Mouse (Mus musculus): Measurements from ENCODE around the gene Srrd. TPM values are rescaled to one million over a fixed set of nuclear protein-coding genes. Genes with fewer than 3 reads are reported as not detected.
A peak's percentile ranks its signal among the peaks of the same experiment; 100 is the strongest.

Gene Srrd
- polyA plus RNA-seq, 1 experiment = 14.1 TPM

DNA sequence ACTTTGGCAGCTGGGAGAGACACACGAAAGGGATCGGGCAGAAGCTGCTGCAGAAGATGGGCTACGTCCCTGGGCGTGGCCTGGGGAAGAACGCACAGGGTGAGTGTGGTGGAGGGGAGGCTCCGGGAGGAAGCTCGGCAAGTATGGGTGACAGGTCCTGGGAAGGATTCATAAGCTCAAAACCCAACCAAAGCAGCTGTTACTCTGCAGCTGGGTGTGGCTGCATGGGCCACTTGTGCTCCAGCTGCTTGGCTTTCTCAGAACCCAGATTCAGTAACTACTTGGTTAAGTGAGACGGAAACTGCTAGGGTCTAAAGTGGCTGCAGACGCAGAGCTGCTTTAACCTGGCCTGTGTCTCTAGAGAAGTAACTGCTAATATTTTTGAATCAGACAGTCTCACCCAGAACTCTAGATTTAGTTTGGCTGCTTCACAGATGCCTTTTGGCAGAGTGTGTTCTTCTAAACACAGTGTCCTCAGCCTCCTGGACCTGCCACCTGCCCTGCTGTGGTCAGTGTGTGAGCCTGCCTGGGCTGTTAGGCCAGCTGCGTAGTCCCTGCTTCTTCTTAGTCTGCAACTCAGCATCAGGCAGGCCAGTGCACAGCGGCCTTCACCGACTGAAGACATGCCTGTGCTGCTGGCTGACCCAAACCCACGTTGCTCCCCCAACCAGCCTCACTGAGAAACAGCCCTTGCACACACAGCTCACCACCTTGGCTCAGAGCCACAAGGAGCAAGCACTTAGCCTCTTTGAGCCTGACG is 12.9 kb downstream of the Srrd start:
- 91% methylated on average over 14 of the region's 14 CpGs for WGBS
- peaks cover 1% of the 10 kb centered on the region; the same call in 1 of the 2 replicates for H3K4me1 ChIP-seq (ENCODE audit: control insufficient read depth, insufficient read depth, low read length)

GRCm38 (mm10) chr5:112327854-112328253 is 15.0 kb downstream of the Srrd start:
- no peak for TF ChIP-seq POLR2A (IDR thresholded peaks at IDR 0.05; ENCODE audit: borderline replicate concordance, control insufficient read depth, low read depth, low read length)
- no peak for TF ChIP-seq CTCF (IDR thresholded peaks at IDR 0.05; ENCODE audit: control insufficient read depth, insufficient read depth, low read length)
- 92% methylated on average over 15 of the region's 15 CpGs for WGBS
- H3K4me3 ChIP-seq (replicated peaks; ENCODE audit: control insufficient read depth, low read depth, low read length) = no peak overlapping the region
- H3K4me1 ChIP-seq (ENCODE audit: control insufficient read depth, insufficient read depth, low read length) = peaks cover 1% of the 10 kb centered on the region; the same call in 1 of the 2 replicates
- H3K27ac ChIP-seq (ENCODE audit: control insufficient read depth, insufficient read depth, low read depth, low read length, poor library complexity) = no peak overlapping the region

More for the DNA sequence above, 12.9 kb downstream of the Srrd start:
- no peak overlapping the region for H3K27ac ChIP-seq (ENCODE audit: control insufficient read depth, insufficient read depth, low read depth, low read length, poor library complexity)
- TF ChIP-seq POLR2A (IDR thresholded peaks at IDR 0.05; ENCODE audit: borderline replicate concordance, control insufficient read depth, low read depth, low read length) (no peak), CTCF (IDR thresholded peaks at IDR 0.05; ENCODE audit: control insufficient read depth, insufficient read depth, low read length) (no peak)
- no peak overlapping the region for H3K4me3 ChIP-seq (replicated peaks; ENCODE audit: control insufficient read depth, low read depth, low read length)

DNA sequence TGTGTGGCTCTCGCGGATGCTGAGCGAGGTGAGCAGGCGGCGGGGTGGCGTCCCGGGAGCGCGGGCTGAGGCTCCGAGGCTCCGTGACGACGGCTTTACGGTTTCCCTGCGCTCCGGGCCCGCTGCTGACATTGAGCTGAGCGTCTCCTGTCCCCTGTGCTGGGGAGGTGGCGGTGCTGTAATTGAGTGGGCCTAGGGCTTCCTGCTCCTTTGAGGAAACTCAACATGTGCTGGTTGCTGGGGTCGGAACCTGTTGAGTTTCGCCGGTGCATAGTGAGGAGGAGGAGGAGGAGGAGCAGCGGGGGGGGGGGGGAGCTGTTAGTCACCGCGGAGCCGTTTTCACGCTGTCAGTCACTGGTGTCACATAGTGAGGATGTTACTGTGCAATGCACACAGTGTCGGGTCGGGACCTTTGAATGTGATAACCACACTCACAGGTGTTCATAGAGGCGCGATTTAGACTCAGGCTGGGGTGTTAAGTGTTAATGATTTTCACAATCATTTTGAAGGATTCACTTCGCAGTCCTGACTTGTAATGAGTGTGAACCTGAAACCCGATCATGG is 16.3 kb downstream of the Srrd start:
- Histone ChIP-seq H3K4me3 (replicated peaks; ENCODE audit: control insufficient read depth, low read depth, low read length) (peak overlapping the region; percentile 83), H3K27ac (ENCODE audit: control insufficient read depth, insufficient read depth, low read depth, low read length, poor library complexity) (peak overlapping the region; percentile 87), H3K4me1 (ENCODE audit: control insufficient read depth, insufficient read depth, low read length) (peaks cover 1% of the 10 kb centered on the region; the same call in 1 of the 2 replicates)
- WGBS = 1% methylated on average over 33 of the region's 33 CpGs
- TF ChIP-seq POLR2A (IDR thresholded peaks at IDR 0.05; ENCODE audit: borderline replicate concordance, control insufficient read depth, low read depth, low read length) (0 out of 2 replicates have a peak, but pooled peaks have one; percentile 1), CTCF (IDR thresholded peaks at IDR 0.05; ENCODE audit: control insufficient read depth, insufficient read depth, low read length) (no peak)

- Histone ChIP-seq H3K27ac (ENCODE audit: control insufficient read depth, insufficient read depth, low read depth, low read length, poor library complexity) (peak within 1 kb of the TSS; percentile 87), H3K4me1 (ENCODE audit: control insufficient read depth, insufficient read depth, low read length) (peaks cover 1% of the 10 kb centered on the region; the same call in 1 of the 2 replicates), H3K4me3 (replicated peaks; ENCODE audit: control insufficient read depth, low read depth, low read length) (peak within 1 kb of the TSS; percentile 83)
- TF ChIP-seq CTCF (IDR thresholded peaks at IDR 0.05; ENCODE audit: control insufficient read depth, insufficient read depth, low read length) (no peak), POLR2A (IDR thresholded peaks at IDR 0.05; ENCODE audit: borderline replicate concordance, control insufficient read depth, low read depth, low read length) (peak; percentile 84; the same call in 1 of the 2 replicates)
- WGBS = 4% methylated on average over 48 of the region's 48 CpGs
Measured at GRCm38 (mm10) chr5:112325546-112326445, 17.0 kb downstream of the Srrd start, which contains the start of gene Tfip11. Gene Tfip11, plus strand, starts transcription at chr5:112326358.

DNA sequence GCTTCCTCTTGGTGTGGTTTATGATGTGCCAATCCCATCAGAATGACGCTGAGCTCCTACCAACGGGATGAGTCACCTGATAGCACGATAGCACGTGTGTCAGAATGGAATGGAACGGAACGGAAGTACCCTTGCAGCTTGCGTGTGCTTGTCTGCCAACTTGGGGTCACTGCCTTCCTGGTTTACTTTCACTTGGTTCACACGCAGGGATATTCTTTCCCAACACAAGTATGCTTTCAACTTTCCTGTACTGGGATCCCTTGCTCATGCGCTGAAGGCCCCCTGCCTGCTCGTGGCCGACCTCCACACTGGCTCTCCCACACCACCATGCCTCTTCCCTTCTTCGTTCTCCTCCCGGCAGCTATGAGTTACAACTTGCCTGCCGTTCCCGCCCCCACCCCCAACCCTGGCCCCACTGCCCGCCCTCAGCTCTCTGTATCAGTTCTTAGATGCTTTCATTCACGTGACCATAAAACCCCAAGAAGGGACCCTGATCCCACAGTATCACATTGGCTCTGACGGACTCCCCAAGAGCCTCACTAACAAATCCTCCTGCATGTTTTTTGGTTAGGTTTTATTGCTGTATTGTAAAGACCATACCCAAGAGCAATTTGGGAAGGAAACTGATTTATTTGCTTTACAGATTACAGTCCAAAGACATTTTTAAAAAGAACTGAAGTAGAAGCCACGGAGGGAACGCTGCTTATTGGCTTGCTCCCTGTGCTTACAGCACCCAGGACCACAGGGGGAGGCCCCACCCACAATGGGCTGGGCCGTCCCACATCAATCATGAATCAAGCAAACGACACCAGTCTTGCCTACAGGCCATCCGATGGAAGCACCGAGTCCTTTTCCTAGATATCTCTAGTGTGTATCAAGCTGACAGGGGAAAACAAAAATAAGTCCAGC is 17.9 kb downstream of the Srrd start:
- WGBS = 1% methylated on average over 24 of the region's 24 CpGs
- Histone ChIP-seq H3K4me1 (ENCODE audit: control insufficient read depth, insufficient read depth, low read length) (peaks cover 1% of the 10 kb centered on the region; the same call in 1 of the 2 replicates), H3K4me3 (replicated peaks; ENCODE audit: control insufficient read depth, low read depth, low read length) (peak overlapping the region; percentile 59), H3K27ac (ENCODE audit: control insufficient read depth, insufficient read depth, low read depth, low read length, poor library complexity) (no peak overlapping the region; the same call in 1 of the 2 replicates)
- TF ChIP-seq POLR2A (IDR thresholded peaks at IDR 0.05; ENCODE audit: borderline replicate concordance, control insufficient read depth, low read depth, low read length) = no peak
- no peak for TF ChIP-seq CTCF (IDR thresholded peaks at IDR 0.05; ENCODE audit: control insufficient read depth, insufficient read depth, low read length)

DNA sequence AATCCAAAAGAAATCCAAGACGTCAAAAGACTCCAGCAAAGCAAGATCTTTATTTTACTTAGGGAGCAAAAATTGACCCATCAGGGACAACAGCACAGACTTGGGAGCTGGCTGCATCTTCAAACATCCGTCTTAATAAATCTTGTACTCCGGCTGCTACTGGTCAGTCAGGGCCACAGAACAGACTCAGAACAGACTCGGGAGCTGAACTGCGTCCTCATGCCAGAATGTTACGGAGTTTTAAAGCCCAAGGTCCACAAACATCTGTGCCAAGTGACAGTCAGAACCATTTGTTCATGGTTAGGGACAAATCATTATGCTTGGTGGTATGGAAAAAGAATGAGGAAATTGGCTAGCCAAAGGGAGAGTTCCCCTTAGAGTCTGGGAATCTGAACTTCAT is 19.6 kb downstream of the Srrd start:
- H3K4me3 ChIP-seq (replicated peaks; ENCODE audit: control insufficient read depth, low read depth, low read length) = no peak overlapping the region
- WGBS = 89% methylated on average over 6 of the region's 6 CpGs
- TF ChIP-seq CTCF (IDR thresholded peaks at IDR 0.05; ENCODE audit: control insufficient read depth, insufficient read depth, low read length) = no peak
- TF ChIP-seq POLR2A (IDR thresholded peaks at IDR 0.05; ENCODE audit: borderline replicate concordance, control insufficient read depth, low read depth, low read length) = no peak
- no peak overlapping the region for H3K27ac ChIP-seq (ENCODE audit: control insufficient read depth, insufficient read depth, low read depth, low read length, poor library complexity)
- H3K4me1 ChIP-seq (ENCODE audit: control insufficient read depth, insufficient read depth, low read length) = peaks cover 1% of the 10 kb centered on the region; the same call in 1 of the 2 replicates

DNA sequence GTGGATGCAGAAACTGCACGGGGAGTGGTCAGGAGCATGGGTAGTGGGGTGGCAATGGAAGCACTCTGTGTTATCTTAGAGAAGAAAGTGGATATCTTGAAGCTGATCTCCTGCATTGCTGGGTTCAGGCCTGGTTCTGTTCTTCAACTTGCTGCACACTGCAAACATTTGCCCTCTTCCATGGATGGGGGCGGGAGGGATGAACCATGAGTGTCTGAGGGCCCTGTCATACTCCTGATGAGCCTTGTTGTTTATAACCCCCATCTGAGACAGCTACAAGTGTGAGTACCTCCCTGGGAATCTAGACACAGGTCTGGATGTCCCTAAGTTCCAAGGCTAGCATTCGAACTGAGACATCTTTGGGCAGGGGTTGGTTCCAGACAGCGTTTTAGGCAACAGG is 21.5 kb downstream of the Srrd start:
- 84% methylated on average over 4 of the region's 4 CpGs for WGBS
- no peak overlapping the region for H3K4me3 ChIP-seq (replicated peaks; ENCODE audit: control insufficient read depth, low read depth, low read length)
- no peak for TF ChIP-seq POLR2A (IDR thresholded peaks at IDR 0.05; ENCODE audit: borderline replicate concordance, control insufficient read depth, low read depth, low read length)
- no peak for TF ChIP-seq CTCF (IDR thresholded peaks at IDR 0.05; ENCODE audit: control insufficient read depth, insufficient read depth, low read length)
- H3K27ac ChIP-seq (ENCODE audit: control insufficient read depth, insufficient read depth, low read depth, low read length, poor library complexity) = no peak overlapping the region
- H3K4me1 ChIP-seq (ENCODE audit: control insufficient read depth, insufficient read depth, low read length) = peaks cover 1% of the 10 kb centered on the region; the same call in 1 of the 2 replicates
